Mouse (Mus musculus) mature B cell (primary cell): ENCODE data around the gene Nr1h4.

Source experiments
- in situ Hi-C: fragments of 300-500 bp; cut with MboI; formaldehyde crosslinking; loops from 2 replicates; pipeline ENCODE4 v1.14.3; 2019

Gene Nr1h4

DNA sequence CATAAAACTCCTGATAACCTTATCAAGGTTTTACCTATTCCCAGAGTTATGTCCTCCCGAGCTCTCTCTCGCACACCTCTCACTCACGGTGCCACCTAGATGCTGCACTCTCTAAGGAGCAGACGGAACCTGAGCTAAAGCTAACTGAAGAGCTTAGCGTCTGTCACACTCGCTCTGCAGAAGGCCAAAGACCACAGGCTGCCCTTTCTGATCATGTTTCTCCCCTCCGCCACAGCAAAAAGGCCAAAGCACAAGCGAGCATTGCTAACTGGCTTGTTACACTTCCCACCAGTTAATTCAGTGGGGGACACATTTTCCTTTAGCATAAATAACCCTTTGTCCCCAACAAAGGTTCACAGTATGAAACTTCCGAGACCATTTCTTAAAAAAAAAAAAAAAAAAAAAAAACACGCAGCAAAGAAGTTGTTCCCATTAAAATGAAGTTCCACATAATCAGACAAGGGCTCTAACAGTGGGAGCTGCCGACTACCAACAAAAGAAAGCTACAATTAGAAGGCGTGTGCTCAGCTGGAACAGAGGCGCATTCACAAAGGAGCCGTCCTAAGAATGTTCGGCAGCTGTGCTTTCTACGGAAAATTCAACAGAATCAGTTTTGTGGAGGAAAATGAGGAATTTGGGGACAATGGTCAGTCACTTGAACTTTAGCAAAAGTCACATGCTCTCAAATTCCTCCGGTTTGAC, 98.7 kb downstream of the Nr1h4 start:
- in situ Hi-C loops = no loop called here

DNA sequence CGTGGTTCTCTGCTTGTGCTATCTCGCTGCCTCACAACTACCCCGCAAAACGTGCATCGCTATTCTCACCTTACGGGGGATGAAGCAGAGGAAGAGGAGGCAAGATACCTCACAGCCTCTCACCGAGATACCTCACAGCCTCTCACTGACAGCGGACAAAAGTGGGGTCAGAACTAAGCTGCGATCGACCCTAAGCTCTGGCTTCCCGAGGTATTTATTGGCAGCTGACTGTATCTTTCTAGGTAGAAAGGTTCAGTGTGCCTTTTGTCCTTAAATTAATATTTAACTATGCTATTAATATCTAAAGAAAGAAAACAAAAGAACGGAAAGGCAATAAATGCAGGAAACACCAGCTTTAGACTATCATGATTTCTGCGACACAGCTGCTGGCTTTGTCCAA, 100.6 kb downstream of the Nr1h4 start:
- in situ Hi-C loops = no loop called here

DNA sequence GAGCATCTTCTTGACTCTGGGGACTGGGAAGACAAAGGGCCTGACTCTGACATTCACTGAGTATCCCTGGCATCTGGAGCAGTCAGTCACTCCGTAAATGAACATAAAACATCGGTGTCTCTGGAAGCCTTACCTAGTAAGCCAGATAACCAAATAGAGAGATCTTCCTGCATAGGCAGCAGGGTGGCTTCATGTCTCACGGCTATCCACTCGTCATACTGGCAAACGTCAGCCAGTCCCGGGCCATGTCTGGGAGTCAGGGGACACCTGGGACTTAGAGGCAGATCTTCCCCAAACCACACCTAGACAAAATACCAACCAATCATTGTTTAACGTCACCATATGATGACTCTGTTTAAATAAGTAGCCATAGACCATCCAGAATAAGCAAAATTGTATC, 102.6 kb downstream of the Nr1h4 start:
- in situ Hi-C loops = no loop called here

DNA sequence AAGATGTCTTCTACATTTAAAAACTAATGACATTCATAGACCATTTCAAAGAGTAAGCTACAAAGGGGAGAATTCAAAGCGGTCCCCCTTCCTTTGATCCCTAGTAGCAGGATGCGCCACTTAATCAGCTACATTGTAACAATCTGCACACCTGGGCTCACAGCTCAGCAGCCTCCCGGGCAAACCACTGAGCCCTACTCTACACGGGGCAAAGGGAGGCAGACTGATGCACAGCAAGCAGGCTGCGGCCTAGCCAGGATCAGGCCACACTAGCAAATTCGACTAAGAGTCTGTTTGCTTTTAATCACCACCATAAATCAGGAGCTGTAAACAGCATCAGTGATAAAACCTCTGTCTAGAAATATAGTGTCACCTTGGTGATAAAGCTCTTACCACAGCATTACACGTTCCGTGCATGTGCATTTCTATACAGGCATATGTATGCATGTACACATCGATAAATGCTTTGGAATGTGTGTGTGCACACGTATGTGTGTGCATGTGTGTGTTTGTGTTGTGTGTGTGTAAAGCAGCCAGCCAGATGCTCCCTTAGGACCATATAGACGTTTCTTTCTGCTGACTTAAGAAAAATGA, 108.5 kb downstream of the Nr1h4 start:
- in situ Hi-C loops = no loop called here

DNA sequence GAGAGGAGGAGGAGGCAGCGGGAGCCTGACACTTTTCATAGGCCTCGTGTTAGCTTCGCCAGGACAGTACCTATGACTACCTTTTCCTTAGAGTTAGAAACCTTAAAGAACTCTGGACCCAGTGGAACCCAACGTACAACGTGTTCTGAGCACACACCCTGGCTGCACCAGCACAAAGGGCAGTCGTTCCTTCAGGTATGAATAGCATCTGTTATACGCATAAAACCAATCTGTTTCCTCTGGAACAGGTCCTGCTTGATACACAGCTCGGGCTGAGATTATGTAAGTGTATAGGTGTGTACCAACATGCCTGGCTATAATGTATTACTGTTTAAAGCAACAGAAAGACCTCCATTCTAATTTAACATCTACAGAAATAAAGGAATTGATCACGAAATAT, 109.2 kb downstream of the Nr1h4 start:
- in situ Hi-C loops = no loop called here

DNA sequence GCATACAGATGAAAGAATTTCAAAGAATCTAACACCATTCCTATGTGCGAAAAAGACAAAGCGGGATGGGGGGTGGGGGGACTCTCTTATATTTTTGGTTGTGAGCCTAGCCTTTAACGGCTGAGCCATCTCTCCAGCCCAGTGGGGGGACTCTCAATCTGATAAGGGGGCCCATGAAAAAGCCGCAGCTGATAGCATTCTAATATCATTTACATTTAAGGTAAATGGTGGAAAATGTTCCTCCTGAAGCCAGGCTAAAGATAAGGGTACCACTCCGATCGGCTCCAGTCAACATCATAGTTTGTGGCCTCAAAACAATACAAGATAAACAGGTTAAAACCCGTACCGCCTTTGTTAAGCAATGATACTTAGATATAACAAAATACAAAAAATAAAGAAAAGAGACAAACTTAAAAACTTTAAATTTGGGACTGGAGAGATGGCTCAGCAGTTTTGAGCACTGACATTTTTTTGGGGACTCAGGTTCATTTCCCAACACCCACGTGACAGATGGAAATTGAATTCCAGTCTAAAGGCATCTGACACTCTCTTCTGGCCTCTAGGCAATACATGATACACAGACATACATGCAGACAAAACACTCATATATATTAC, 110.1 kb downstream of the Nr1h4 start:
- in situ Hi-C loops = no loop called here

DNA sequence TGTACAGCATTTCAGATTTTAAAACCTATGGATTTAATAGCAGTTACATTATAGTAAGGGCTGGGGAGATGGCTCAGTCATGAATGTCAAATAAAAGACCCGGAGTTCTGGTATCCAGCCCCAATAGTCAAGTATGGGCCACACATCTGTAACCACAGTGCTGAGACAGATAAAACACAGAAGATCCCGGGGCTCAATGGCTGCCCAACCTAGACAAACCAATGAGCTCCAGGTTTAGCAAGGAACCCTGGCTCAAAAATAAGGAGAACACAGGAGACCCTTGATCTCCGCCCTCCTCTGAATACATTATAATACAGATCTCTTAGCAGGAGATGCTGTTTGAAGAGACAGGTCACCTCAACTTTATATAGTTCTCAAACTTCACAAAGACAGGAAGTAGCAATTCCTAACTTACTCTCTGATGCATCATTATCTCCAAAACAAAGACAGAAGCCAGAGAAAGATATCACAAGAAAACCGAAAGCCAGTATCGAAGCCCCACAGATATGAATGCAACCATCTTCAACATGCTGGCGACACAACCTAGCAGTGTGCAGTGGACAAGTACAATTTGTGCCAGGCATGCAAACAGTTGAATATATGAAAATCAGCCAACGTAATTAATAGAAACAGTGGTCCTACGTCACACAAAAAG, 110.8 kb downstream of the Nr1h4 start:
- in situ Hi-C loops = no loop called here

DNA sequence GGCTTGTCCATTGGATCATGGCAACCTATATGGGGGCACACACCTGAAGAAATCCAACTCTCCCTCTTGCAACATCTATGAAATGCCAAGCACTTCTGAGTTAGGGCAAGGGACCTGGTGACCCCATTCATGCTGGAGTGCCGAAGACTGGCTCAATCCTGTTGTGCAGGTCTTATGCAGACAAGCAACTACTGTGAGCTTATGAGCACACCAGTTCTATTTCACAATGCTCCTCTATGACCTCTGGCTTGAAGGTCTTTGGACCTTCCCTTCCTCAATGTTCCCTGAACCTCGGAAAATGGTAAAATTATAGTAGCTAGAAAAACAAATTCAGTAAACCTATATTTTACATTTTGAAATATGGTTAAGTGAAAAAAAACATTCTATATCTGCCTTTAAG, 115.4 kb downstream of the Nr1h4 start:
- in situ Hi-C loops = no loop called here

DNA sequence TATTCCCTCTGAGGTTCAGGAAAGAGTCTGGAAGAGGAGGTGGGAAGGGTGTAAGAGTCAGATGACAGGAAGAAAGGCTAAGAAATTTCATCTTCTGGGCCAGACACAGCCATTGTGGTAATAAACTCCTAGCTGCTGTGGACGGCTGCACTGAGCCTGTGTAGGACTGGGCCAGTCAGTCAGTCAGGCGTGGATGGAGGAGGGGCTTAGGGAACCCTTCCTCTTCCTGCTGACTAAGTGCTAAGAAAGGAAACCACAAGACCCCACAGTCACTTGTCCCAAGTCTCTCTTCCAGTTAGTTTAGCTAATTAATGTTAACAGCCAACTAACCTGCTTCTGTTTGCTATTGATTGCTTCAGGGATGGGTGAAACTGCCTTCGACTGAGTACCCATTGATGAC, 117.9 kb downstream of the Nr1h4 start:
- in situ Hi-C loops = no loop called here

DNA sequence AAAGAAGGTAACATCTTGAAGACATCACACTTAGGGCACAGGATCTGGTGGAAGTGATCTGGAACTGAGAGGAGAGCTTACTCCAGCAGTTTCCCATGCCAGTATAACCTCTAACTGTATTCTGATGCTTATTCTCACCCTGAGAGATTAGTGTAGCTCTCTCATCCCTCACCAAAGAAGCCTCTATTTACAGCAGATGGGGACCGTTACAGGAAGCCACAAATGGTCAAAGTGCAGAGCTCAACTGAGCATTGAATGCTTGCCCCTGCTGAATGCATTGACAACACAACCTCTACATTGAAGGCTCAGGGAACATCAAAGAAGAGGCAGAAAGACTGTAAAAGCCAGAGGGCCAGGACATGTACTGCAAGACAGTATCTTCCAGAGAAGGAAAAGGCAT, 125.8 kb downstream of the Nr1h4 start:
- in situ Hi-C loops = no loop called here

DNA sequence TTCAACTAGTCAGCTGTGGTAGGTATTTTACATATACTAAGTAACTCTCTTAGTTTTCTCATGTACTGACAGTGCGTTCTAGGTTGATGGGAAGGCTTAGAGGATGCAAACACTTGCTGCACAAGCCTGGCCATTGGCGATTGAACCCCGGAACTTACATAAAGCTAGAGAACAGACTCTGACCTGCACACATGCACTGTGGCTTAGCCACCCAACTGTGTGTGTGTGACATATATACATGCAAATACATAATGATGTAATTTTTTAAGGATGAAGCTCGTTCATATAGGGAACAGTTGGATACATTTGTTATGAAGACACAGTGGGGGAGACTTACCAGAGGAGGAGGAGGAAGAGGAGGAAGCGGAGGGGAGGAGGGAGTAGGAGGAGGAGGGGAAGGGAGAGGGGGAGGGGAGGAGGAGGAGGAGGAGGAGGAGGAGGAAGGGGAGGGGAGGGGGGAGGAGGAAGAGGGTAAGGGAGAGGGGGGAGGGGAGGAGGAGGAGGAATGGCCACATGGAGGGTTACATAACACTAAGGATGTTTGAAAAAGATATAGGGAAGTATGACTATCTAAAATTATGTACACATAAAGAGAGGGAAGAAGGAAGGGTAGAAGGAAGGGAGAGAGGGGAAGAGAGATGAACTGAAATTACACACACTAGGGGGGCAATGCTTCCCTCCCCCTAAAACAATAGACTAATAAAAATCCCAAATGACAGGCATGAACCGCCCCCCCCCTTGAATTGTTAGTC, 126.5 kb downstream of the Nr1h4 start:
- in situ Hi-C loops = no loop called here

DNA sequence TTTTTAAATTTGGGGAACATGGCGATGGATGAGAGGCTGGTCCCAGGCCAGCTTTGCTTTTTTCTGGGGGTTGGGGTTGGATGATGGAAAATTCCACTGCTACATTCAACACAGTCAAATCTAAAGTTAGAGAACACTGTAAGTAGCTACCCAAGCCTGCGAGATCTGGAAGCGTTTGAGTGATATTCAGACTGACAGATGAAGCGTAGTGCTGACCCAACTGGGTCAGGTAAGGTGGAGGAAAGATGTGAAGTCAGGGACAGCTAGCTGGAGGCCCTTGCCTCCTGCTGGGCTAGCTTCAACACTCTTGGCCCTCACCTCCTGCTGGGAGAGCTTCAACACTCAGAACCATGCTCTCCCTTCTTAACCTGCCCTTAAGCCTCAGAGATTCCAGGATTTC, 128.4 kb downstream of the Nr1h4 start:
- in situ Hi-C loops = no loop called here
